Mouse (Mus musculus) midbrain, embryonic 12.5 days (tissue): ENCODE data around the gene Rnaseh1. TPM values are rescaled to one million over a fixed set of nuclear protein-coding genes. Genes with fewer than 3 reads are reported as not detected.

Experiments used
- ATAC-seq: fragments of 200-750 bp; cut with Nextera tagmentation; 2 replicates; pipeline ENCODE4 v1.8.0; 2017; ENCODE audit warnings: low read depth, moderate TSS enrichment, moderate library complexity; ENCODE audit not compliant: low FRiP score
- H3K27ac ChIP-seq: fragments of 300-500 bp; sonication (generic); replicated peaks from 2 replicates; pipeline ENCODE4 v1.5.1; 2016; ENCODE audit warnings: mild to moderate bottlenecking
- H3K27me3 ChIP-seq: fragments of 300-500 bp; sonication (generic); 2 replicates; pipeline ENCODE4 v1.6.1; 2016; ENCODE audit warnings: mild to moderate bottlenecking
- H3K36me3 ChIP-seq: fragments of 300-500 bp; sonication (generic); 2 replicates; pipeline ENCODE4 v1.6.1; 2016
- H3K4me1 ChIP-seq: fragments of 300-500 bp; sonication (generic); 2 replicates; pipeline ENCODE4 v1.6.1; 2016
- H3K4me2 ChIP-seq: fragments of 300-500 bp; sonication (generic); replicated peaks from 2 replicates; pipeline ENCODE4 v1.6.1; 2016; ENCODE audit warnings: mild to moderate bottlenecking, moderate library complexity
- H3K4me3 ChIP-seq: fragments of 300-500 bp; sonication (generic); 2 replicates; pipeline ENCODE4 v1.5.1; 2016; ENCODE audit warnings: mild to moderate bottlenecking
- H3K9ac ChIP-seq: fragments of 300-500 bp; sonication (generic); replicated peaks from 2 replicates; pipeline ENCODE4 v1.6.1; 2016; ENCODE audit warnings: mild to moderate bottlenecking, moderate library complexity
- H3K9me3 ChIP-seq: fragments of 300-500 bp; sonication (generic); 2 replicates; pipeline ENCODE4 v1.6.1; 2016; ENCODE audit warnings: mild to moderate bottlenecking
- WGBS: fragments of 180-500 bp; shearing (Covaris S2); methylation state at CpG from one replicate; pipeline ENCODE4 v1.1.7; 2016; 5-methylcytosine and 5-hydroxymethylcytosine counted together
- microRNA-seq: library from miRNA; unstranded; fragments of <30 nt; microRNA quantifications from one replicate; pipeline ENCODE4, GENCODE M21; 2017
- polyA plus RNA-seq: library from polyadenylated mRNA; unstranded; fragments of >200 nt; fragmentation: Nextera tagmentation; extraction: Ambion mirVana; gene quantifications from 2 replicates; pipeline ENCODE4 v1.2.1, GENCODE M21; 2016

Rnaseh1 gene
- polyA plus RNA-seq, 1 experiment from 2014 or later = 31.1 TPM

GRCm38 (mm10) chr12:28699656-28700055 is 50.3 kb downstream of the Rnaseh1 start:
- H3K4me1 ChIP-seq = peaks cover 17% of the 10 kb centered on the region
- H3K27ac ChIP-seq = peak overlapping the region; percentile 84
- no peak overlapping the region for H3K4me3 ChIP-seq
- 0 out of 2 replicates have a peak, but pooled peaks cover under 1% of the 10 kb centered on the region for H3K27me3 ChIP-seq
- peaks cover 20% of the 10 kb centered on the region for H3K36me3 ChIP-seq
- ATAC-seq = peak; percentile 48; the same call in 1 of the 2 replicates
- H3K9ac ChIP-seq = no peak overlapping the region; the same call in 1 of the 2 replicates
- H3K9me3 ChIP-seq = no peaks in the 10 kb centered on the region
- H3K4me2 ChIP-seq = no peak overlapping the region
- WGBS = 9% methylated on average over 6 of the region's 6 CpGs

- peak overlapping the region; percentile 84 for H3K27ac ChIP-seq
- peak; percentile 64 for ATAC-seq
- peak overlapping the region; percentile 31; the same call in 1 of the 2 replicates for H3K9ac ChIP-seq
- H3K9me3 ChIP-seq = no peaks in the 10 kb centered on the region
- H3K4me1 ChIP-seq = peaks cover 21% of the 10 kb centered on the region
- WGBS = 37% methylated on average over 3 of the region's 3 CpGs
- no peak overlapping the region for H3K4me3 ChIP-seq
- H3K4me2 ChIP-seq = no peak overlapping the region
- 0 out of 2 replicates have a peak, but pooled peaks cover 3% of the 10 kb centered on the region for H3K27me3 ChIP-seq
- peaks cover 16% of the 10 kb centered on the region for H3K36me3 ChIP-seq
Measured at GRCm38 (mm10) chr12:28700101-28700511, 50.7 kb downstream of the Rnaseh1 start.

GRCm38 (mm10) chr12:28700561-28701025 is 51.2 kb downstream of the Rnaseh1 start:
- peak; percentile 20; the same call in 1 of the 2 replicates for ATAC-seq
- Histone ChIP-seq H3K9ac (peak overlapping the region; percentile 31; the same call in 1 of the 2 replicates), H3K27me3 (0 out of 2 replicates have a peak, but pooled peaks cover 3% of the 10 kb centered on the region), H3K4me3 (no peak overlapping the region), H3K4me1 (peaks cover 21% of the 10 kb centered on the region), H3K36me3 (peaks cover 14% of the 10 kb centered on the region), H3K9me3 (no peaks in the 10 kb centered on the region), H3K27ac (peak overlapping the region; percentile 84; the same call in 1 of the 2 replicates), H3K4me2 (no peak overlapping the region)
- WGBS = 84% methylated on average over 19 of the region's 19 CpGs

- H3K4me3 ChIP-seq = no peak overlapping the region
- ATAC-seq = no peak
- no peak overlapping the region for H3K9ac ChIP-seq
- H3K27me3 ChIP-seq = 0 out of 2 replicates have a peak, but pooled peaks cover 3% of the 10 kb centered on the region
- H3K9me3 ChIP-seq = no peaks in the 10 kb centered on the region
- peaks cover 11% of the 10 kb centered on the region for H3K36me3 ChIP-seq
- peaks cover 21% of the 10 kb centered on the region for H3K4me1 ChIP-seq
- WGBS = 89% methylated on average over 11 of the region's 11 CpGs
- no peak overlapping the region for H3K27ac ChIP-seq
- H3K4me2 ChIP-seq = no peak overlapping the region
Measured at GRCm38 (mm10) chr12:28701302-28701701, 51.9 kb downstream of the Rnaseh1 start.

GRCm38 (mm10) chr12:28704381-28704780 is 55.0 kb downstream of the Rnaseh1 start:
- Histone ChIP-seq H3K4me2 (no peak overlapping the region), H3K9me3 (no peaks in the 10 kb centered on the region), H3K4me1 (peaks cover 21% of the 10 kb centered on the region), H3K9ac (no peak overlapping the region), H3K27ac (0 out of 2 replicates have a peak overlapping the region, but pooled peaks have one; percentile 0), H3K27me3 (0 out of 2 replicates have a peak, but pooled peaks cover 3% of the 10 kb centered on the region), H3K4me3 (no peak overlapping the region), H3K36me3 (peaks cover 8% of the 10 kb centered on the region)
- no peak for ATAC-seq
- WGBS = 3% methylated on average over 12 of the region's 12 CpGs

- H3K9ac ChIP-seq = no peak overlapping the region
- WGBS = 89% methylated on average over 6 of the region's 6 CpGs
Measured at GRCm38 (mm10) chr12:28705204-28705603, 55.8 kb downstream of the Rnaseh1 start.

GRCm38 (mm10) chr12:28708154-28708553 is 58.8 kb downstream of the Rnaseh1 start:
- H3K27me3 ChIP-seq = 0 out of 2 replicates have a peak, but pooled peaks cover 3% of the 10 kb centered on the region
- H3K9ac ChIP-seq = no peak overlapping the region
- no peak overlapping the region for H3K27ac ChIP-seq
- H3K9me3 ChIP-seq = no peaks in the 10 kb centered on the region
- no peak overlapping the region for H3K4me3 ChIP-seq
- ATAC-seq = no peak
- 89% methylated on average over 4 of the region's 4 CpGs for WGBS
- H3K36me3 ChIP-seq = peaks cover 45% of the 10 kb centered on the region
- peaks cover 11% of the 10 kb centered on the region for H3K4me1 ChIP-seq
- no peak overlapping the region for H3K4me2 ChIP-seq

More at GRCm38 (mm10) chr12:28705204-28705603, 55.8 kb downstream of the Rnaseh1 start:
- no peak overlapping the region for H3K27ac ChIP-seq
- H3K4me1 ChIP-seq = peaks cover 17% of the 10 kb centered on the region
- 0 out of 2 replicates have a peak, but pooled peaks cover 3% of the 10 kb centered on the region for H3K27me3 ChIP-seq
- ATAC-seq = no peak
- H3K36me3 ChIP-seq = peaks cover 17% of the 10 kb centered on the region
- no peak overlapping the region for H3K4me2 ChIP-seq
- no peak overlapping the region for H3K4me3 ChIP-seq
- no peaks in the 10 kb centered on the region for H3K9me3 ChIP-seq

Small RNA genes lying within 50 kb of the gene (microRNA-seq; reads per million reads assigned to microRNA genes)
- not detected for gene Mir6937

Other genes with a start within 250 kb of the Rnaseh1 start
- gene Dcdc2c, start 97.2 kb upstream of the Rnaseh1 start, polyA plus RNA-seq = 0.20 TPM in 1 of 2 replicates, not detected in the other
- not detected in 2 replicates for gene Allc, start 67.1 kb upstream of the Rnaseh1 start, polyA plus RNA-seq
- 0.17 TPM in 1 of 2 replicates, not detected in the other for gene Colec11, start 26.2 kb upstream of the Rnaseh1 start, polyA plus RNA-seq
- gene Rps7, start 13.6 kb upstream of the Rnaseh1 start, polyA plus RNA-seq = 607 and 611 TPM in 2 replicates
- 36.5 and 37.8 TPM in 2 replicates for gene Adi1, start 25.6 kb downstream of the Rnaseh1 start, polyA plus RNA-seq
- 42.1 and 45.8 TPM in 2 replicates for gene Trappc12, start 100.9 kb downstream of the Rnaseh1 start, polyA plus RNA-seq
- gene Eipr1, start 102.2 kb downstream of the Rnaseh1 start, polyA plus RNA-seq = 53.6 and 55.0 TPM in 2 replicates